Mouse (Mus musculus): ENCODE measurements around the gene Mob3a. TPM values are rescaled to one million over a fixed set of nuclear protein-coding genes. Genes with fewer than 3 reads are reported as not detected.

Gene Mob3a
- polyA plus RNA-seq, 1 experiment from 2014 or later, result 47.5 TPM

- H3K4me2 ChIP-seq, result no peak overlapping the region
- H3K9me3 ChIP-seq, result no peaks in the 10 kb centered on the region
- H3K4me3 ChIP-seq (replicated peaks), result no peak overlapping the region
- H3K9ac ChIP-seq, result no peak overlapping the region
- H3K27me3 ChIP-seq (replicated peaks), result no peaks in the 10 kb centered on the region
- peak; percentile 21; the same call in 1 of the 2 replicates for ATAC-seq (ENCODE audit: insufficient read depth, low FRiP score, low read depth)
- peaks cover 31% of the 10 kb centered on the region for H3K36me3 ChIP-seq
- H3K4me1 ChIP-seq, result 0 out of 2 replicates have a peak, but pooled peaks cover 7% of the 10 kb centered on the region
- WGBS, result 50% methylated on average over 6 of the region's 6 CpGs
- no peak overlapping the region for H3K27ac ChIP-seq
Observed at GRCm38 (mm10) chr10:80684214-80684613, 17.6 kb downstream of the Mob3a start.

GRCm38 (mm10) chr10:80683647-80684046, 18.1 kb downstream of the Mob3a start:
- no peaks in the 10 kb centered on the region for H3K9me3 ChIP-seq
- no peak overlapping the region for H3K4me2 ChIP-seq
- H3K4me1 ChIP-seq, result peaks cover 12% of the 10 kb centered on the region; the same call in 1 of the 2 replicates
- no peaks in the 10 kb centered on the region for H3K27me3 ChIP-seq (replicated peaks)
- 94% methylated on average over 1 of the region's 1 CpGs for WGBS
- H3K27ac ChIP-seq, result no peak overlapping the region
- H3K36me3 ChIP-seq, result peaks cover 29% of the 10 kb centered on the region
- no peak for ATAC-seq (ENCODE audit: insufficient read depth, low FRiP score, low read depth)
- H3K9ac ChIP-seq, result no peak overlapping the region
- no peak overlapping the region for H3K4me3 ChIP-seq (replicated peaks)

GRCm38 (mm10) chr10:80682003-80682402, 19.8 kb downstream of the Mob3a start:
- ATAC-seq (ENCODE audit: insufficient read depth, low FRiP score, low read depth), result no peak
- peaks cover 25% of the 10 kb centered on the region for H3K36me3 ChIP-seq
- H3K27me3 ChIP-seq (replicated peaks), result no peaks in the 10 kb centered on the region
- H3K9ac ChIP-seq, result no peak overlapping the region
- no peaks in the 10 kb centered on the region for H3K9me3 ChIP-seq
- 91% methylated on average over 6 of the region's 6 CpGs for WGBS
- no peak overlapping the region for H3K27ac ChIP-seq
- H3K4me3 ChIP-seq (replicated peaks), result no peak overlapping the region
- H3K4me2 ChIP-seq, result no peak overlapping the region
- peaks cover 29% of the 10 kb centered on the region for H3K4me1 ChIP-seq

GRCm38 (mm10) chr10:80680260-80680696, 21.5 kb downstream of the Mob3a start:
- H3K9ac ChIP-seq, result no peak overlapping the region
- H3K4me1 ChIP-seq, result peaks cover 30% of the 10 kb centered on the region
- 85% methylated on average over 2 of the region's 2 CpGs for WGBS
- no peak for ATAC-seq (ENCODE audit: insufficient read depth, low FRiP score, low read depth)
- H3K9me3 ChIP-seq, result no peaks in the 10 kb centered on the region
- H3K4me2 ChIP-seq, result no peak overlapping the region
- H3K36me3 ChIP-seq, result peaks cover 14% of the 10 kb centered on the region
- H3K4me3 ChIP-seq (replicated peaks), result no peak overlapping the region
- H3K27ac ChIP-seq, result peak overlapping the region; percentile 99
- no peaks in the 10 kb centered on the region for H3K27me3 ChIP-seq (replicated peaks)

GRCm38 (mm10) chr10:80679556-80680259, 22.1 kb downstream of the Mob3a start:
- H3K4me2 ChIP-seq, result no peak overlapping the region
- H3K9ac ChIP-seq, result no peak overlapping the region
- no peaks in the 10 kb centered on the region for H3K27me3 ChIP-seq (replicated peaks)
- H3K27ac ChIP-seq, result peak overlapping the region; percentile 99
- no peaks in the 10 kb centered on the region for H3K9me3 ChIP-seq
- H3K4me3 ChIP-seq (replicated peaks), result no peak overlapping the region
- WGBS, result 62% methylated on average over 9 of the region's 9 CpGs
- H3K36me3 ChIP-seq, result peaks cover 10% of the 10 kb centered on the region; the same call in 1 of the 2 replicates
- no peak for ATAC-seq (ENCODE audit: insufficient read depth, low FRiP score, low read depth)
- H3K4me1 ChIP-seq, result peaks cover 36% of the 10 kb centered on the region

- H3K36me3 ChIP-seq, result peaks cover 7% of the 10 kb centered on the region; the same call in 1 of the 2 replicates
- peaks cover 45% of the 10 kb centered on the region for H3K4me1 ChIP-seq
- no peaks in the 10 kb centered on the region for H3K9me3 ChIP-seq
- H3K27me3 ChIP-seq (replicated peaks), result no peaks in the 10 kb centered on the region
- no peak for ATAC-seq (ENCODE audit: insufficient read depth, low FRiP score, low read depth)
- H3K4me3 ChIP-seq (replicated peaks), result no peak overlapping the region
- WGBS, result 41% methylated on average over 10 of the region's 10 CpGs
- H3K27ac ChIP-seq, result peak overlapping the region; percentile 99
- no peak overlapping the region for H3K9ac ChIP-seq
- H3K4me2 ChIP-seq, result peak overlapping the region; percentile 84
Observed at GRCm38 (mm10) chr10:80678601-80679377, 23.0 kb downstream of the Mob3a start.

GRCm38 (mm10) chr10:80677942-80678436, 23.8 kb downstream of the Mob3a start, which contains the start of gene Mknk2:
Gene Mknk2 (minus strand): TSS chr10:80678112.
- WGBS, result 6% methylated on average over 8 of the region's 8 CpGs
- H3K4me3 ChIP-seq (replicated peaks), result peak within 1 kb of the TSS; percentile 77
- no peaks in the 10 kb centered on the region for H3K27me3 ChIP-seq (replicated peaks)
- H3K9ac ChIP-seq, result peak within 1 kb of the TSS; percentile 72
- peak within 1 kb of the TSS; percentile 84 for H3K4me2 ChIP-seq
- ATAC-seq (ENCODE audit: insufficient read depth, low FRiP score, low read depth), result peak; percentile 62
- H3K36me3 ChIP-seq, result no peaks in the 10 kb centered on the region
- H3K27ac ChIP-seq, result peak within 1 kb of the TSS; percentile 99
- H3K9me3 ChIP-seq, result no peaks in the 10 kb centered on the region
- H3K4me1 ChIP-seq, result peaks cover 53% of the 10 kb centered on the region

- Histone ChIP-seq H3K9ac (peak overlapping the region; percentile 72), H3K9me3 (no peaks in the 10 kb centered on the region), H3K4me3 (replicated peaks) (peak overlapping the region; percentile 77), H3K27ac (peak overlapping the region; percentile 99), H3K27me3 (replicated peaks) (no peaks in the 10 kb centered on the region), H3K4me1 (peaks cover 60% of the 10 kb centered on the region), H3K4me2 (peak overlapping the region; percentile 84), H3K36me3 (no peaks in the 10 kb centered on the region)
- ATAC-seq (ENCODE audit: insufficient read depth, low FRiP score, low read depth), result no peak
- WGBS, result 24% methylated on average over 9 of the region's 9 CpGs
Observed at GRCm38 (mm10) chr10:80677128-80677875, 24.5 kb downstream of the Mob3a start.

- H3K4me3 ChIP-seq (replicated peaks), result peak overlapping the region; percentile 77
- peak overlapping the region; percentile 82 for H3K9ac ChIP-seq
- H3K36me3 ChIP-seq, result peaks cover 3% of the 10 kb centered on the region; the same call in 1 of the 2 replicates
- peak overlapping the region; percentile 84 for H3K4me2 ChIP-seq
- H3K27me3 ChIP-seq (replicated peaks), result no peaks in the 10 kb centered on the region
- peaks cover 63% of the 10 kb centered on the region for H3K4me1 ChIP-seq
- WGBS, result under 1% methylated on average over 60 of the region's 78 CpGs
- H3K9me3 ChIP-seq, result no peaks in the 10 kb centered on the region
- peak; percentile 90 for ATAC-seq (ENCODE audit: insufficient read depth, low FRiP score, low read depth)
- peak overlapping the region; percentile 99 for H3K27ac ChIP-seq
Observed at GRCm38 (mm10) chr10:80676198-80676928, 25.4 kb downstream of the Mob3a start.

GRCm38 (mm10) chr10:80675405-80676197, 26.2 kb downstream of the Mob3a start:
- Histone ChIP-seq H3K9ac (peak overlapping the region; percentile 82), H3K4me2 (peak overlapping the region; percentile 84), H3K27ac (peak overlapping the region; percentile 79), H3K27me3 (replicated peaks) (no peaks in the 10 kb centered on the region), H3K9me3 (no peaks in the 10 kb centered on the region), H3K36me3 (peaks cover 9% of the 10 kb centered on the region), H3K4me3 (replicated peaks) (peak overlapping the region; percentile 77), H3K4me1 (peaks cover 63% of the 10 kb centered on the region)
- no peak for ATAC-seq (ENCODE audit: insufficient read depth, low FRiP score, low read depth)
- under 1% methylated on average over 46 of the region's 54 CpGs for WGBS

All from stomach, embryonic 15.5 days (tissue).